Mouse (Mus musculus) right cerebral cortex, postnatal 14 days (tissue): Measurements from ENCODE around the gene Chil1.

Experiments used
- DNase-seq: peaks from one replicate; pipeline ENCODE4 v3.0.0; 2022

Gene Chil1

GRCm38 (mm10) chr1:134210179-134210755, 28.3 kb downstream of the Chil1 start:
- no peak for DNase-seq

GRCm38 (mm10) chr1:134211043-134211442, 29.1 kb downstream of the Chil1 start:
- no peak for DNase-seq

GRCm38 (mm10) chr1:134211631-134212030, 29.7 kb downstream of the Chil1 start:
- no peak for DNase-seq

- DNase-seq: no peak
These were observed 30.4 kb downstream of the Chil1 start for GRCm38 (mm10) chr1:134212351-134212750.

GRCm38 (mm10) chr1:134213405-134213804, 31.4 kb downstream of the Chil1 start:
- no peak for DNase-seq

- DNase-seq: no peak
These were observed 33.1 kb downstream of the Chil1 start for GRCm38 (mm10) chr1:134215059-134215458.

- no peak for DNase-seq
These were observed 34.0 kb downstream of the Chil1 start for GRCm38 (mm10) chr1:134215751-134216628.

- DNase-seq: no peak
These were observed 34.6 kb downstream of the Chil1 start for GRCm38 (mm10) chr1:134216629-134216971.

- DNase-seq: no peak
These were observed 35.1 kb downstream of the Chil1 start for GRCm38 (mm10) chr1:134217028-134217481.

GRCm38 (mm10) chr1:134217942-134218341, 36.0 kb downstream of the Chil1 start:
- DNase-seq: no peak

- DNase-seq: no peak
These were observed 37.6 kb downstream of the Chil1 start for GRCm38 (mm10) chr1:134219608-134220007.

- DNase-seq: no peak
These were observed 39.2 kb downstream of the Chil1 start for GRCm38 (mm10) chr1:134221172-134221571.

- DNase-seq: no peak
These were observed 40.4 kb downstream of the Chil1 start for GRCm38 (mm10) chr1:134222122-134223055.

- no peak for DNase-seq
These were observed 42.8 kb downstream of the Chil1 start for GRCm38 (mm10) chr1:134224649-134225227.

GRCm38 (mm10) chr1:134225375-134225774, 43.4 kb downstream of the Chil1 start:
- no peak for DNase-seq

GRCm38 (mm10) chr1:134226739-134227138, 44.8 kb downstream of the Chil1 start:
- DNase-seq: no peak

- no peak for DNase-seq
These were observed 48.0 kb downstream of the Chil1 start for GRCm38 (mm10) chr1:134229806-134230575.

GRCm38 (mm10) chr1:134230638-134231228, 48.8 kb downstream of the Chil1 start:
- DNase-seq: no peak

- DNase-seq: no peak
These were observed 49.3 kb downstream of the Chil1 start for GRCm38 (mm10) chr1:134231270-134231669.

GRCm38 (mm10) chr1:134231681-134232080, 49.7 kb downstream of the Chil1 start:
- no peak for DNase-seq

GRCm38 (mm10) chr1:134232326-134232725, 50.4 kb downstream of the Chil1 start:
- DNase-seq: no peak
